Mouse (Mus musculus) kidney, embryonic 14.5 days (tissue): Measurements from ENCODE around the gene Dexi. TPM values are rescaled to one million over a fixed set of nuclear protein-coding genes. Genes with fewer than 3 reads are reported as not detected.

ENCODE experiments used
- ATAC-seq: fragments of 200-750 bp; cut with Nextera tagmentation; 2 replicates; pipeline ENCODE4 v1.8.0; 2017; ENCODE audit warnings: moderate number of reproducible peaks, mild to moderate bottlenecking, moderate TSS enrichment, moderate library complexity; ENCODE audit not compliant: low FRiP score, low TSS enrichment
- H3K27ac ChIP-seq: fragments of 300-500 bp; sonication (generic); 2 replicates; pipeline ENCODE4 v1.5.1; 2014; ENCODE audit warnings: low read depth, mild to moderate bottlenecking, low read length, moderate library complexity, mixed read lengths
- H3K27me3 ChIP-seq: fragments of 300-500 bp; sonication (generic); 2 replicates; pipeline ENCODE4 v1.6.1; 2014; ENCODE audit warnings: mild to moderate bottlenecking, low read length; ENCODE audit not compliant: control insufficient read depth, insufficient read depth
- H3K36me3 ChIP-seq: fragments of 300-500 bp; sonication (generic); 2 replicates; pipeline ENCODE4 v1.6.1; 2014; ENCODE audit warnings: low read length, mixed read lengths; ENCODE audit not compliant: control insufficient read depth, insufficient read depth
- H3K4me1 ChIP-seq: fragments of 300-500 bp; sonication (generic); 2 replicates; pipeline ENCODE4 v1.6.1; 2014; ENCODE audit warnings: low read length, mixed read lengths; ENCODE audit not compliant: control insufficient read depth, insufficient read depth
- H3K4me2 ChIP-seq: fragments of 300-500 bp; sonication (generic); replicated peaks from 2 replicates; pipeline ENCODE4 v1.6.1; 2014; ENCODE audit warnings: low read depth, mild to moderate bottlenecking, low read length
- H3K4me3 ChIP-seq: fragments of 300-500 bp; sonication (generic); 2 replicates; pipeline ENCODE4 v1.5.1; 2014; ENCODE audit warnings: mild to moderate bottlenecking, low read length
- H3K9ac ChIP-seq: fragments of 300-500 bp; sonication (generic); 2 replicates; pipeline ENCODE4 v1.6.1; 2014; ENCODE audit warnings: low read depth, mild to moderate bottlenecking, low read length, moderate library complexity
- H3K9me3 ChIP-seq: fragments of 300-500 bp; sonication (generic); 2 replicates; pipeline ENCODE4 v1.6.1; 2016; ENCODE audit warnings: low read length; ENCODE audit not compliant: control insufficient read depth
- WGBS: fragments of 180-500 bp; shearing (Covaris S2); extraction: QIAGEN DNeasy Blood & Tissue Kit; methylation state at CpG from one replicate; pipeline ENCODE4 v1.1.7; 2014; 5-methylcytosine and 5-hydroxymethylcytosine counted together
- polyA plus RNA-seq: library from polyadenylated mRNA; unstranded; fragments of >200 nt; fragmentation: Nextera tagmentation; extraction: Ambion mirVana; gene quantifications from 2 replicates; pipeline ENCODE4 v1.2.1, GENCODE M21; 2014

Dexi gene
- polyA plus RNA-seq, 1 experiment from 2014 or later, result 32.5 TPM

- 88% methylated on average over 8 of the region's 8 CpGs for WGBS
- peaks cover 9% of the 10 kb centered on the region; the same call in 1 of the 2 replicates for H3K4me1 ChIP-seq
- H3K4me2 ChIP-seq, result no peak overlapping the region
- 0 out of 2 replicates have a peak, but pooled peaks cover 3% of the 10 kb centered on the region for H3K27me3 ChIP-seq
- no peak overlapping the region for H3K27ac ChIP-seq
- no peak overlapping the region for H3K4me3 ChIP-seq
- no peaks in the 10 kb centered on the region for H3K36me3 ChIP-seq
- no peak overlapping the region for H3K9ac ChIP-seq
- no peak for ATAC-seq
- no peaks in the 10 kb centered on the region for H3K9me3 ChIP-seq
Measured at GRCm38 (mm10) chr16:10487895-10488493, 54.9 kb downstream of the Dexi start.

GRCm38 (mm10) chr16:10486993-10487392, 55.9 kb downstream of the Dexi start:
- Histone ChIP-seq H3K27me3 (0 out of 2 replicates have a peak, but pooled peaks cover 3% of the 10 kb centered on the region), H3K4me1 (peaks cover 9% of the 10 kb centered on the region; the same call in 1 of the 2 replicates), H3K36me3 (no peaks in the 10 kb centered on the region), H3K9me3 (no peaks in the 10 kb centered on the region), H3K4me2 (no peak overlapping the region), H3K4me3 (no peak overlapping the region), H3K9ac (no peak overlapping the region), H3K27ac (no peak overlapping the region)
- 76% methylated on average over 3 of the region's 3 CpGs for WGBS
- no peak for ATAC-seq

DNA sequence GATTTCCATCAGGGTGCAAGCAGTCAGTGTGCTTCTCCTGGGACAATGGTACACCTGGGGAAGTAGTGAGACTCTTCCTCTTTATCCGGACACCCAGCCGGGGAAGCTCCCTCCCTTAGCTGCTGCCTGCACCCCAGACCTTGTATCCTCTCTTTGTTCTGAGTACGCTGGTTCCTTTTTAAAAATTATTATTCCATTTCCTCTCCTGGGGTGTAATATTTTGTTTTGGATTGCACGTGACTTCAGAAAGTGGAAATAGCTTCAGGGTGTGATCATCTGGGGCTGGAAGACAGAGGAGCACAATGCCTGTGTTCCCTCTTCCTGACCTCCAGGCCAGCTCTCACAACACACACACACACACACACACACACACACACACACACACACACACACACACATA, 60.5 kb downstream of the Dexi start:
- 66% methylated on average over 4 of the region's 4 CpGs for WGBS
- ATAC-seq, result no peak
- H3K27me3 ChIP-seq, result no peaks in the 10 kb centered on the region
- no peaks in the 10 kb centered on the region for H3K9me3 ChIP-seq
- no peak overlapping the region for H3K9ac ChIP-seq
- no peaks in the 10 kb centered on the region for H3K4me1 ChIP-seq
- H3K4me2 ChIP-seq, result no peak overlapping the region
- no peak overlapping the region for H3K27ac ChIP-seq
- no peaks in the 10 kb centered on the region for H3K36me3 ChIP-seq
- no peak overlapping the region for H3K4me3 ChIP-seq

DNA sequence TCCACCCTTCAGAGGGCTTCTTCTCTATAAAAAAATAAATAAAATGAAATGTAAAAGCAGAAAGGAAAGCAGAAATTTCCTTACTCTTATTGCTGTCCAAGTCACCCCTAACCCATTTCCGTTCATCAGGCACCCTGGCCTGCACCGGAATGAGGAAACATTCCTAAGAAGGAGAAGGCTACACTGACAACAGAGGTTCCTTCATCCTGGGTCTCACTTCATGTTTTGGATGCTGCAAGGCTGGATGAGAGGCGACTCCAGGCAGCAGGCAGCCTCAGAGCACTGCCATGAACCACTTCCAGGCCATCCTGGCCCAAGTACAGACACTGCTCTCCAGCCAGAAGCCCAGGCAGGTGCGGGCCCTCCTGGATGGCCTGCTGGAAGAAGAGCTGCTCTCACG, 63.0 kb downstream of the Dexi start, which contains the start of gene Ciita:
Ciita (plus strand) TSS at position 203 of the 400 bp plus-strand sequence.
- Histone ChIP-seq H3K4me1 (no peaks in the 10 kb centered on the region), H3K9me3 (no peaks in the 10 kb centered on the region), H3K27me3 (no peaks in the 10 kb centered on the region), H3K4me2 (no peak within 1 kb of the TSS), H3K27ac (no peak within 1 kb of the TSS), H3K36me3 (no peaks in the 10 kb centered on the region), H3K9ac (no peak within 1 kb of the TSS), H3K4me3 (no peak within 1 kb of the TSS)
- no peak for ATAC-seq
- 84% methylated on average over 5 of the region's 5 CpGs for WGBS

- no peak for ATAC-seq
- no peak overlapping the region for H3K27ac ChIP-seq
Measured at GRCm38 (mm10) chr16:10475919-10476318, 66.9 kb downstream of the Dexi start.

DNA sequence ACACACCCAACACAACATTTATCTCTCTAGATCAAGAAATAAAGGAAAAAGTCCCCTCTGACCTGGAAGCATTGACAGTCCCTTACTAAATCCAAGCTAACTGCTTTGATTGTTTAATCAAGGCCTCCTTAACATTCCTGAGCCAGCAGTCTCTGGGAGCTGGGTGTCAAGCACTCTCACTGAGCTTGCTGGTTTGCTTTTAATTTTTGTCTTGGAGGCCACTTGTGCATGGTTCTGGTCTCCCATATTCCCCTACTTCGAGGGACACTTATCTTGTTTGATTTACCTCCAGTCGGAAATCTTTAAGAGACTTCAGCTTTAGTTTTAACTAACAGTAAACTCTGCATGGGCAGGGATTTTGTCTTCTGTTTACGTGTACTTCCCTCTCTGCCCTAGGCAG, 67.9 kb downstream of the Dexi start:
- H3K4me1 ChIP-seq, result no peaks in the 10 kb centered on the region
- H3K36me3 ChIP-seq, result no peaks in the 10 kb centered on the region
- no peak overlapping the region for H3K27ac ChIP-seq
- H3K4me3 ChIP-seq, result no peak overlapping the region
- H3K4me2 ChIP-seq, result no peak overlapping the region
- WGBS, result 90% methylated on average over 3 of the region's 3 CpGs
- H3K9ac ChIP-seq, result no peak overlapping the region
- H3K9me3 ChIP-seq, result no peaks in the 10 kb centered on the region
- H3K27me3 ChIP-seq, result no peaks in the 10 kb centered on the region
- no peak for ATAC-seq

More at GRCm38 (mm10) chr16:10475919-10476318, 66.9 kb downstream of the Dexi start:
- Histone ChIP-seq H3K4me2 (no peak overlapping the region), H3K9ac (no peak overlapping the region), H3K9me3 (no peaks in the 10 kb centered on the region), H3K4me3 (no peak overlapping the region), H3K27me3 (no peaks in the 10 kb centered on the region), H3K4me1 (no peaks in the 10 kb centered on the region), H3K36me3 (no peaks in the 10 kb centered on the region)
- WGBS, result 69% methylated on average over 2 of the region's 2 CpGs

- no peaks in the 10 kb centered on the region for H3K36me3 ChIP-seq
- no peaks in the 10 kb centered on the region for H3K27me3 ChIP-seq
- ATAC-seq, result no peak
- no peaks in the 10 kb centered on the region for H3K9me3 ChIP-seq
- H3K4me3 ChIP-seq, result no peak overlapping the region
- 90% methylated on average over 3 of the region's 3 CpGs for WGBS
- H3K4me1 ChIP-seq, result no peaks in the 10 kb centered on the region
- no peak overlapping the region for H3K4me2 ChIP-seq
- no peak overlapping the region for H3K27ac ChIP-seq
- H3K9ac ChIP-seq, result no peak overlapping the region
Measured at GRCm38 (mm10) chr16:10471950-10472349, 70.9 kb downstream of the Dexi start.

GRCm38 (mm10) chr16:10468201-10468600, 74.7 kb downstream of the Dexi start:
- no peaks in the 10 kb centered on the region for H3K36me3 ChIP-seq
- H3K9me3 ChIP-seq, result no peaks in the 10 kb centered on the region
- no peak for ATAC-seq
- no peak overlapping the region for H3K4me2 ChIP-seq
- no peaks in the 10 kb centered on the region for H3K4me1 ChIP-seq
- no peak overlapping the region for H3K9ac ChIP-seq
- 73% methylated on average over 1 of the region's 1 CpGs for WGBS
- no peak overlapping the region for H3K27ac ChIP-seq
- no peaks in the 10 kb centered on the region for H3K27me3 ChIP-seq
- no peak overlapping the region for H3K4me3 ChIP-seq

- no peak overlapping the region for H3K4me2 ChIP-seq
- H3K4me3 ChIP-seq, result no peak overlapping the region
- H3K9me3 ChIP-seq, result no peaks in the 10 kb centered on the region
- H3K9ac ChIP-seq, result no peak overlapping the region
- whole genome bisulfite sequencing, result 30% methylated on average over 11 of the region's 11 CpGs
- H3K36me3 ChIP-seq, result no peaks in the 10 kb centered on the region
- H3K27me3 ChIP-seq, result no peaks in the 10 kb centered on the region
- H3K4me1 ChIP-seq, result no peaks in the 10 kb centered on the region
- H3K27ac ChIP-seq, result no peak overlapping the region
- no peak for ATAC-seq
Measured at GRCm38 (mm10) chr16:10467391-10468107, 75.3 kb downstream of the Dexi start.
